Mouse (Mus musculus) kidney, postnatal 10 days (tissue): ENCODE results near the gene Wwp2.

Source experiments
- DNase-seq: peaks from one replicate; pipeline ENCODE4 v3.0.0; 2021; ENCODE audit warnings: mixed read lengths

Gene Wwp2

DNA sequence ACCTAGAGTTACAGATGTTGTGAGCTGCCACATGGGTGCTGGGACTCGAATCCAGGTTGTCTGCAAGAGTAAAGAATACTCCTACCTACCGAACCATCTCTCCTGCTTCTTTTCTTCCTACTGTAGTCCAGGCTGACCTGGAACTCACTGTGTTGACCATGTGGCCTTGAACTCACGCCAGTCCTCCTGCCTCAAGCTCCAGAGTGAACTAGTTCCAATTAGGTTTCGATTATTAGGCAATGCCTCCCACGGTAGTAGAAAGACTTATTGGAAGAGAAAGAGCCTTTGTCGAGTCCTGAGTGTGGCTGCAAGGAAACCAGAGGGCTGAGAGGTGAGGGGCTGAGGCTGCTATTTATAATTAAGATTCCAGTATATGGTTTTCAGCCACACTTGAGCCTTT lies 42.6 kb downstream of the Wwp2 start:
- no peak for DNase-seq

DNA sequence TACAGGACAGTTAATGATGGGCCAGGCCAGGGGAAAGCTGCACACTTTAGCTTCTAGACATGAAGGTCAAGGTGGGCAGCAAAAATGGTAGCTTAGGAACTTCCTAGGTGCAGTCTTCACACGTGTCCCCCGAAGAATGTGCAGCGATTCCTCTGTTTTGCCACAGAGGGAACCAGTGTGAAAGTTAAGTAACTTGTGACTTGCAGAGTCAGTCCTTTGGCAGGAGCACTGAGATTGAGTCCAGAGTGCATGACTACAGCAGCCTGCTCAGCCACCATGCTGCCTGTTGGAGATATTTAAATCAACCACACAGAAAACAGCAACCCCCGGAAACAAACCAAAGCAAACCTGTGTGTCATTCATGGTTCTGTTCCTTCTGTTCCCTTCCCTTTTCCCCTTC lies 44.3 kb downstream of the Wwp2 start:
- no peak for DNase-seq

DNA sequence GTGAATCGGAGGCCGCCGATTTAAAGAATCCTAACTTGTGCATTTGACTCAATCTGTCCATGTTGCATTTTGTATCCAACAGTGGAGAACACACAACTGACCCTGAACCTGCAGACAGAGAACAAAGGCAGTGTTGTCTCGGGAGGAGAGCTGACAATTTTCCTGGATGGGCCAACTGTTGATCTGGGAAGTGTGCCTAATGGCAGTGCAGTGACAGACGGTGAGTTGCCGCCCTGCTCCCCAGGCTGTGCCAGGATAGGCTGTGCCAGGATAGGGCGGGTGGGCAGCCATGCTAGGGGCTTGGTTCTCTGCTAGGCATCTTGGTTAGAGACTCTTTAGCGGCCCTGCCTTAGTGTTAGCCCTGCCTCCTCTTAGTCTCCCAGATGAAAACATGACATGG lies 47.1 kb downstream of the Wwp2 start:
- DNase-seq: no peak

DNA sequence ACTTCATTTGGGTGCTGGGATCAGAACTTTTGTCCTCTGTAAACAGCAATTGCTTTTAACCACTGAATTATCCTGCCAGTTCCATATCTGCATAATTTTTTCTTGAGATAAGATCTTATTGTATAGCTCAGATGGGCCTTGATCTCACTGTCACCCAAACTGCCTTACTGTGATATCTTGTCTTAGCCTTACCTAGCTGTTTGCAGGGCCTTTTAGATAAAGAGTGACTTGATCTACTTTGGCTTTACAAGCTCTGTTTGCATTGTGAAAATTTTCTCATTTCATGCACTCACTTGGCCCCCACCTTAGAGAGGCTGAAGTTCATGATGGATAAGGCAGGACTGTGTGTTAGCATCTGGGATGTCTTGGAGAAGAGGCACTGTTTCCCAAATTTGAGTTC lies 48.8 kb downstream of the Wwp2 start:
- no peak for DNase-seq

DNA sequence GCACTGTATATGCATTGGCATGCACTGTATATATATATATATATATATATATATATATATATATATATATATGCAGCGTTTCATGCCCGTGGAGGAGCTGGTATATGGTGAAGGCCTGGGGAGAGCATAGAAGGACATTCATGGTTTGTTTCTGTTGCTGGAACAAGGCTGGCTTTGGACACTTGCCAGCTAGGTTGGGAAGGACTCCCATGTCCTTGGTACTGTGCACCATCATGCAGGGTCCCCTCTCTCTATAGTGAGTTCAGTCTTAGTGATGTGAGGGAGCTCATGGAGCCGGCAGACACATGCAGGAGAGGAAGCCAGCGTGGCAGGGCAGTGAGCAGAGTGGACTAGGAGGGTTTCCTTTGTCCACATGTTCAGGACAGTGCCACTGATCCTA lies 52.4 kb downstream of the Wwp2 start:
- peak; percentile 22 for DNase-seq

DNA sequence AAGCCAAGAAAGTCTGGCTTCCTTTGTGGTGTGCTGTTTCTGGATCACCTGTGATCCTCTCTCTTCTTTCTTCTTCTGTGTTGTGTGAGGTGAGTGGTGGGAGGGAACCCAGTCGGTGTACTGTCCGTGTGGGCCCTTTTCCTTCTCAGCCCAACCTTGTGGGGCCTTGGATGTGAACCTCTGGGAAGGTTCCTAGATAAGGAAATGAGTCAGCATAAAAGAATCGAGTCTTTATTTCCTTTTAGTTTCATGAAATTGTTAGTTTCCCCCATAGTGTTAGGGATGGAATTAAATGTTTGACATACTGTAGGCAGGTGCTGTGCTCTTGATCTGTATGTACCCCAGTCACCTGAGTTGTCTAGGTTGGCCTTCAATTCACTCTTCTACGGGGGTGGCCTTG lies 52.9 kb downstream of the Wwp2 start:
- DNase-seq: no peak

DNA sequence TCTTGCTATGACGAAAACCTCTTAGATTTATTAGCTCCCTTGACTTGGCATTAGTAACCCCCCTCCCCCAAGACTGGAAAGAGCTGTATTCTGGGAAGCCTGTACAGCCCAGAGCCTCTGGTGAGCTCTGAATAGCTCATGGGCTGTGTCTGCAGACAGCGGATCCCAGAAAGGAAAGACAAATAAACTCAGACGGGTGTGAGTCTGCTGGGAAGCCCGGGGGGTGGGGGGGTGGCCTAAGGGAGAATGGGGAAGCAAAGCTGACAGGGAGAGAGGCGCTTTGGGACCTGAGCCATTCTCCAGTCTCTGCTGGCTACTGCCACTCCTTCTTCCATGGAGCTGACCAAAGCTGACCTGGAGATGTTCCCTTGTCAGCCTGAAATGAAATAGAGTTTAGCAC lies 53.8 kb downstream of the Wwp2 start:
- peak; percentile 40 for DNase-seq

DNA sequence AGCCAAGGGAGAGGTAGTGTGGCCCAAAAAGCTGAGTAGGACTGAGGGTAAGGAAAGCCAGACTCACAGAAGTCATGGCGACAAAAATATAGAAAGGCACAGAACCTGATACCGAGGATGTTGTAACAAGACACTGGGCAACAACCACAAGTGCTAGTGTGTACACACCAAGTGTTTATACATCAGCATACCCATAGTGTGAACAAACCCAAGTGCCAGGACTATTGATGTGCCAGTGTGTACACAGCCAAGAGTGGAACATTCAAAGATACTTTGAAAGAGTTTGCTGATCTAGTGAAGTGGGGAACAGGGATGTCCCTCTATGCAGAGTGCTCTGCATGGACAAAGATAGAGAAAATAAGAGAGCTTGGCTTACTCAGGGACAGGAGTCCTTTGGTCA lies 54.5 kb downstream of the Wwp2 start:
- no peak for DNase-seq

DNA sequence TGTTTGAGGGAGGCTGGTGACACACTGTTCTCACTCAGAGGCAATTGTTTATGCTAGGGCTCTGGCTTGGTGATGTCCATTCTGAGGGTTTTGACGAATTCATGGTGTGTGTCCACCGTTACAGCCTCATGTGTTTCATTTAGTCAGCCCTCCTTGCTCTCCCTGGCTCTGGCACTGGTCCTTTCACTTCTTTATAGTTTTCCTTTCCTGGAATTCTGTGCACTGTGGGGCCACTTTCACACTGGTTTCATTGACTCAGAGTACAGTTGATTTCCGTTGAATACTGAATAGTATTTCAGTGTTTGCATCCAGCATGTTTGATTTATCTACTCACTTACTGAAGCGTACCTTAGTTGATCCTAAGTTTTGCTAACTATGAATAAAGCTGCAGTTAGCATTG lies 55.0 kb downstream of the Wwp2 start:
- no peak for DNase-seq

DNA sequence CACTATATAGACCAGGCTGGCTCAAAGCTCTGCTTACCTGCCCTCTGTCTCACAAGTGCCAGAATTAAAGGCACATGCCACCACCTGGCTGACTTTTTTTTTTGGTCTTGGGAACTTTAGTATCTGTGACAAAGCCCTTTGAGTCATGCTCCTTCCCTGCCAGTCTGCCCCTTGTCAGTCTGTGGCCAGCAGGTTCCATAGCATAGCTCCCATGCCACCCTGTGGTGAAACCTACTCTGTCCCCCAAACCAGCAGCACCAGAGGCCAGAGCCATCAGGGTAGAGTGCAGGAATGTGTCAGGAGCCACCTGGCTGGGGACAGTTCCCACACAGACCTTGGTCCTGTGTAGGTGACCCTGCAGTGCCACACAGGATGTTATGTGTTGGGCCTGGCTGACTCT lies 55.7 kb downstream of the Wwp2 start:
- no peak for DNase-seq

DNA sequence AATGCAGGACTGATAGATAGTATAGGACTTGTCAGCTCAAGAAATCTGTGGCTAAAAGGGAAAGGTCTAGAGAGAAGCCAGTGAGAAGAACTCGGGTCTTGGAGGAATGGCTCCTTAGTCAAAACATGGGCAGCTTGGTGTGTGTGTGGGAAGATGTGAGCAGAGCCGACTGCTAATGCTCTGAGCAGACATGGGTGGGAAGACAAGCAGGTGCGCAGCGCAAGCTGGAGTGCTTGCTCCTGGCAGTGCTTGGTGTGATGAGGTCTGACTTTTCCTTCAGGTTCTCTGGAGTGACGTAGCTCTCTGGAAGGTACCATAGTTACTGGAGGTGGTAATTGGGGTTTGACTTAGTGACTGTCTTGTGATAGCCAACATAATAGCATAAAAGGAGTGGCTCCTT lies 56.6 kb downstream of the Wwp2 start:
- no peak for DNase-seq

DNA sequence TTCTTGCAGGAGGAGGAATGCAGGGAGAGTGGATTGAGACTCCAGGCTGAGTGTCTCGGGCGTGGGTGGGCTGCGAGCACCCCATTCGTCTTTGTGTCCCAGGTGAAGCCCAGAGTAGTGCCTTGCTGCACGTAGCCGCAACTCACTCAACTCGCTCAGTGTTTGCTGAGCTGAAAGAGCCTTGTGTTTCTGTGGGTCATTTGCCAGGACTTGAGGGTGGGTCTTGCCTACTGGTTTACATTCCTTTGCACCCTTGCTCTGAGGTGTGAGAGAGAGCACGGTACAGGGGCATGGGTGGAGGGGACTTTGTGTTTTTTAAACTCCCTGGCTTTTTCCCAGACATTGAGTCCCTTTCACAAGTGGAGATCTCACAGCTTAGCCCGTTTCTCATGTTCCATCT lies 59.3 kb downstream of the Wwp2 start:
- DNase-seq: no peak

DNA sequence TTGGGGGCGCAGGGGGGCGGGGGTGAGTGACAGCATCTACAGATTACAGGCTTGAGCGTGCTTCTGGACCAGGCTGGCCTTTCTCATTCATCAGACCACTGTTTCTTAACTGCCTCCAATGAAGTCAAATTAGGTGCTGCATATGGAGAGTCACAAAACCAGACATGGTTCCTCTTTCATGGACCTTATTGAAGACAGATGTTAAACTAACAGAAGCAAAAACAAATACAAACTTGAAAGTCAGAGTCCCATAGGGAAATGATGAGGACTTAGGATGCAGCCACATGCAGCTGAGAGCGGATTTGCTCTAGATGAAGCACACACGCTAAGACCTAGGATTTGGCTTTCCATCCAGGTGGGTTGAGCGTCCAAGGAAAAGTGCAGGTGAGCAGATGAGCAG lies 61.5 kb downstream of the Wwp2 start:
- no peak for DNase-seq

DNA sequence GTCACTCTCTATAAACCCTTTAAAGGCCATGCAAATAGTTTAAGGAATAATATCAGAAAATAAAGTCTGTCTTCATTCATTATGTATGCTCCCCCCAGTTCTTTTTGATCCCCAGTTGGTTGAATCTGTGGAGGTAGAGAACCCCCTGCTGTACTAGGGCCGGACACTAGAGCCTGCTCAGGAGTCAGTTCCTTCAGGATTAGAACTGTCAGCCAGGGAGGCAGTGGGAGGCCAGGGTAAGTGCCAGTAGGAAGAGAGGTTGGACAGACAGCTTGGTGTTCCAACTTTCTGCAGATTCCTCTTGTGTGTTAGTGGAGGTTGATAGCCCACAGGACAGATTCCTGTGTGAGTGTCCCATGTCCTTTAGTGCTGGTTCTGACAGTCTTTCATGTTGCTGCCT lies 62.2 kb downstream of the Wwp2 start:
- DNase-seq: no peak

DNA sequence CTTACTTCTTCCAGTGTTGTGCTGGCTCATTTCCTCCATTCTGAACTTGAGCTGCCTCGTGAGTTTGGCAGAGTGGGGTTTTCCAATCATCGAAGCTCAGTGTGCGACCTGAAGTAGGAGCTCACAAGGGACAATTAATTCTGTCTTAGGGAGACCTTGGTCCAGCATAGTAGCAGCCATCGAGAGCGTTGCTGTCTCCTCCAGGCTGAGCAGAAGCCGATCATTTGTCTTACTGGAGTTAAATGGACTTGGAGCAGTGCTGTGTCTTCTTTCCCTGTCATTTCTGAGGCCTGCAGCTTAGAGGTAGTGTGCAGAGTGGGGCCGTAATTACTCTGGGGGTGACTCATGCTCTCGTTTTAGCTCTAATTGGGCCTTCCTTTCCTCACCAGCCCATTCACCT lies 62.6 kb downstream of the Wwp2 start:
- no peak for DNase-seq

DNA sequence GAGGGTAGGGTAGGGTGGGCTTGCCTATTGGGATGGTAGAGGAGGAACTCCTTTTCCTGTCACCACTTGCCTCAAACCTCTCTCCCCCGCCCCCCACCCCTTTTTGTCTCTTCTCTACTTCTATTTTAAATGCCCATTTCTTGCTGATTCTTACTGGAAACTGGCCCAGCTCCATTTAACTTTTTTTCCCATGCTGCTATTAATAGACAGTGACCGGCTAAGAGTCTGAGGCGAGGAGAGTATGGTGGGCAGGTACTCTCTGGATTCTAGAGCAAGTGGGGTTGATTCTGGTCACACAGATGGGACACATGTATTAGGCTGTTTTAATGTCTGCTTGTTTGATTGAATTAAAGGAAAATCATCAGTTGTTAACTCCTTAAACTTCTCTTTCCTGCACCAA lies 63.4 kb downstream of the Wwp2 start:
- no peak for DNase-seq

DNA sequence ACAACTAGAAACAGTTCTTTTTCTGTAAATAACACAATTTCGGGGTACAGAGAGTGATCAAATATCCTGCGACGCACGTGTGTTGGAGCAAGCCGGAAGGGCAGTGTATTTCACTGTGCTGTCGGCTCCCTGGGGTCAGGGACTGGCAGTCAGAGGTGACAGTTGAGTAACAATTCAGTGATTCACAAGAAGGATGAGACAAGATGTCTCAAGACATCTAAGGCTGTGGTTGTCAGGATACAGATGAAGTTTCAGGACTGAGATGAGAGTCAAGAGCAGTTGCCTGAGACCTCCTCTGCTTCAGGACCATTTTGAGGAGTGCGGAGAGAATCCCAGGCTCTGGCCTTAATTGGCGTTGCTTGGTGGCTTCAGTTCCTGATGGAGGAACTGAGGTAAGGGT lies 66.2 kb downstream of the Wwp2 start:
- DNase-seq: no peak

DNA sequence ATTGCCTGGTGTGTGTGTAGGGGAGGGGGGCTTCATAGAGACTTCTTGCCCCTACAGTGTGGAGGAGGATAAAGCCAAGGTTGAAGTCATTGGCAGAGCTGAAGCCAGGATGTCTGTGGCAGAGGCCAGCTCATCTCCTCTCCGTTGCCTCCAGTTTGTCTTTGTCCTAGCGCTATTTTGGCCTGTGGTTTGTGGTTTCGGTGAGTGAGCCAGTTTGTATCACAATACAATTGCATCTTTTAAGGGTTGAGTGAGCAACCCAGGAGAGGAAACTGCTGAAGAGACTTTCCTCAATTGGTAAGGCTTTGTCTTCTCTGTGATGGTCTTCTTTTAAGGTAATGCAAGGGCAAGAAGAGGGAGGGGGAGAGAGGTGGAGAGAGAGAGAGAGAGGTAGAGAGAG lies 66.8 kb downstream of the Wwp2 start:
- no peak for DNase-seq

DNA sequence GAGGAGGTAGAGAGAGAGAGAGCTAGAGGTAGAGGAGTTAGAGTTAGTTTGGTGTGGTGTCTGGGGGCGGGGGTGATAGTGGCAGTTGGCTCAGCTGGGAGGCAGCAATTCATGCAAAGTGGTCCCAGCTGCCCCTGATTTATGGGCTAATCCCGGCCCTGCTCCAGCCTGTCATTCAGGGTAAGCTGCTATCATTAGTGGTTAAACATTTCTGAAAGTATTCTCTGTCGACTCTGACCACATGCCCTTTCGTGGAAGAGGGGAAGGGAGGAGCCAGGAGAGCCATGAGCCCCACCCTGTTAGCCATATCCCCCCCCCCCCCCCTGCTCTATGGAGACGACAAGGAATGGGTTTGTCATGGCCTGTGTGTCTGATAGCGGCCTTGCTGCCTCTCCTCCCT lies 67.2 kb downstream of the Wwp2 start:
- DNase-seq: peak; percentile 23

DNA sequence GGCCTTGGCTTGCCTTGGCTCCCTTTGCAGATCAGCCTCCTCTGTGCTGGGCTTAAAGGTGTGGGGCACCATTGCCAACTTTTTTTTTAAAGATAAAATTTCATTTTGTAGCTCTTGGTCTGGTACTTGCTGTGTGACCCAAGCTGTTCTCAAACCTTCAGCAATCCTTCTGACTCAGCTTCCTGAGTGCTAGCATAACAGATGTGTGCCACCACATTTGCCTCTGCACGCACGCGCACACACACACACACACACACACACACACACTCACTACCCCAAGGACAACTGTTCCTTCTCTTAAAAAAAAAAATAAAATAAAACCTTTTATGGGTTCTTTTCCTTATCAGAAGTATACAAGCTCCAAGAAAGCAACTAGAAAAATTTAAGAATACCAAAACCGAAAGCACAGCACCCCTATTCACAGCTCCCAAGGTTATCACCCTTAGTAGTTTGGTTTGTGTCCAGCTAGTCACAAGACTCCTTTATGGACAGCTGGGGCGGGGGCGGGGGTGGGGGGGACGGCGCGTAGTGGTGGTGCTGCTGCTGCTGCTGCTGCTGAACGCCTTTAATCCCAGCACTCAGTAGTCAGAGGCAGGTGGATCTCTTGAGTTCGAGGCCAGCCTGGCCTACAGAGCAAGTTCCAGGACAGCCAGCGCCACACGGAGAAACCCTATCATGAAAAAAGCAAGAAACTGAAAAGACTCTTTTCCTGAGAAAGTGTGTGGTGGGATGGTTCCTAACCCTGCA lies 68.2 kb downstream of the Wwp2 start:
- DNase-seq: no peak

DNA sequence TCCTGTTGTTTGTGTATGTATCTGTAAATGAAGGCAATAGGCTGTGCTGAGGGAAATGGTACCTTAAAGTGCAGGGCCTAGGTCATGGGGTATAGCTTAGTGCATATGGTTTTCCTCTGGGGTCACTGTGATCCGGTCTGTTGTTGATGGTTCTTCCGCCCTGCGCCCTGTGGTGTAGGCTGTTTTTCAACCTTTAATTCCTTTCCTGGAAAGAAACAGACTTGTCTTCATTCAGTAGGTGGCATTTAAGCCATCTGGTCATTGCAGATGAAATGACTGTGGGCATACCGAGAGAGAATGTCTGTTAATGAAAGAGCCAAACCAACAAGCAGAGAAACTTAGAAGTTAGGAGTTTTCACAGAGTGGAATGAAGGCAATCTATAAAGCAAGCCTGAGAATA lies 69.1 kb downstream of the Wwp2 start:
- DNase-seq: no peak

DNA sequence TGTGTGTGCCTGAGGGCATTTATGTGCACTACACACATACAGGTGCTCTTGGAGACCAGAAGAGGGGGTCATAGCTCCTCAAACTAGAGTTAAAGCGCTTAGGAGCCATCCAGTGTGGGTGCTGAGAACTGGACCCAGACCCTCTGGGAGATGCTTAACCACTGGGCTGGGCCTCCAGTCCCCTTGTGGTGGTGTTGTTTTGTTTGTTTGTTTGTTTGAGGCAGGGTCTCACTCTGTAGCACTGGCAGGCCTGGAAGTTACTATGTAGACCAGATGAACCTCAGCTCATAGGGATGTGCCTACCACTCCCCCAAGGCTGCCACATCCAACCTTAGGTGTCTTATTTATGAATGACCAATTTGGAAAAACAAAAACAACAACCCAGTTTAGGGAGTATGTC lies 70.9 kb downstream of the Wwp2 start:
- DNase-seq: no peak

DNA sequence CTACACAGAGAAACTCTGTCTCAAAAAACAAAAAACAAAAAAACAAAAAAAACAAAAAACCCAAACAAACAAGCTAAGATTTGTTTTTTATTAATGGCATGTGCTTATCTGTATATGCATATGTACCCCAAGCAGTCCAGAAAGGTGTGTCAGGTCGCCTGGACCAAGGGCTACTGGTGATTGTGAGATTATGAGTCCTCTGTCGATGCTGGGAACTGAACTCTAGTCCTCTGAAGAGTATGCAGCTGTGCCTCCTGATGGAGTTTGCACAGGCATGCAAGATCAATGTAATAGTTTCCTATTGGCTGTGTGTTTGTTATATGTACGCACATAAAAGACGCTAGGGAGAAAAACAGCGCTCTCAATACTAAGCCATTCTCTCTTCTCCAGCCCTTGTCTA lies 74.0 kb downstream of the Wwp2 start:
- DNase-seq: no peak

DNA sequence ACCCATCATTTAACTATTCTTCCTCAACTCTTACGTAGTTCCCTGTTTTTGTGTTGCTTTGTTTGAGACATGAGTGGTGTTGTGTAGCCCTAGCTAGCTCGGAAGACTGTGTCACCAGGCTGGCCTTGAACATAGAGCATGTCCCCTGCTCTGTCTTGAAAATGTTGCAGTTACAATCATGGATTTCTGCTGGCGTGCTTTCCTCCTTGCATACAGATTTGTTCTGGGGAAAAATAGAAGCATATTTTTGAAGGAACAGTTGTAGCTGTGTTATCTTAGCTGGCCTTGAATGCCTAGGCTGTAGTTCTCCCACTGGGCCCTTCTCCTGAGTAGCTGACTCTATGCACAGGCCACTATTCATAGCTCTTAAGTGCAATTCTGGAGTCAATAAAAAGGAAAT lies 74.6 kb downstream of the Wwp2 start:
- DNase-seq: no peak

DNA sequence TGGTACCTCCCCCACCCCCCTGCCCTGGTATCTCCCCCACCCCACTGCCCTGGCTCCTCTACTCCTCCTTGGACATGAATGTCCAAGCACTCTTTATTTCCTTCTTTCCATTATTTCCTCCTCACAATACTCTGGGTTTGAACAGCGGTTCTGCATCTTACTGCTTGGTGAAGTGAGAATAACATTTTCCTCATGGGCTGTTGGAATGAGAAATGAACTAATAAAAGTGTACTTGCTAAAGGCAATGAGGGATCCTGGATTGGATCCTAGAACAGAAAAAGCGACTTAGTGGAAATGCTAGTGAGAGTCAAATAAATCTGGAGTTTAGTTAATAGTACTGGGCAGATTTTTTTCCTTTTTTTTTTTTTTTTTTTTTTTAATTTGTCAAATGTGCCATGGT lies 77.1 kb downstream of the Wwp2 start:
- DNase-seq: no peak
